Mouse (Mus musculus): ENCODE measurements around the gene Dnajc30. TPM values are rescaled to one million over a fixed set of nuclear protein-coding genes. Genes with fewer than 3 reads are reported as not detected.
"Not testable (repeated sequence)": the region's sequence is repeated elsewhere in the genome, so short reads cannot be mapped to it uniquely, and the experiment has no call there.

The Dnajc30 gene
- polyA plus RNA-seq, 1 experiment from 2014 or later = 18.1 TPM

GRCm38 (mm10) chr5:135040059-135040458 is 23.9 kb upstream of the Dnajc30 start:
- Histone ChIP-seq H3K27ac (no peak overlapping the region), H3K4me3 (ENCODE audit: inconsistent target) (no peak overlapping the region), H3K79me2 (ENCODE audit: inconsistent target) (no peaks in the 10 kb centered on the region), H3K36me3 (ENCODE audit: inconsistent target) (no peaks in the 10 kb centered on the region)
- WGBS (ENCODE audit: missing documents) = 14% methylated on average over 6 of the region's 6 CpGs

- H3K79me2 ChIP-seq (ENCODE audit: inconsistent target) = no peaks in the 10 kb centered on the region
- WGBS (ENCODE audit: missing documents) = 98% methylated on average over 8 of the region's 11 CpGs
- H3K27ac ChIP-seq = no peak overlapping the region
- no peaks in the 10 kb centered on the region for H3K36me3 ChIP-seq (ENCODE audit: inconsistent target)
- H3K4me3 ChIP-seq (ENCODE audit: inconsistent target) = no peak overlapping the region
These were observed 23.2 kb upstream of the Dnajc30 start for GRCm38 (mm10) chr5:135040777-135041176.

- no peaks in the 10 kb centered on the region for H3K36me3 ChIP-seq (ENCODE audit: inconsistent target)
- WGBS (ENCODE audit: missing documents) = 89% methylated on average over 17 of the region's 21 CpGs
- H3K4me3 ChIP-seq (ENCODE audit: inconsistent target) = no peak overlapping the region
- H3K27ac ChIP-seq = no peak overlapping the region
- no peaks in the 10 kb centered on the region for H3K79me2 ChIP-seq (ENCODE audit: inconsistent target)
These were observed 21.8 kb upstream of the Dnajc30 start for GRCm38 (mm10) chr5:135042105-135042788.

GRCm38 (mm10) chr5:135044575-135044974 is 19.4 kb upstream of the Dnajc30 start:
- Histone ChIP-seq H3K27ac (no peak overlapping the region), H3K4me3 (ENCODE audit: inconsistent target) (no peak overlapping the region), H3K36me3 (ENCODE audit: inconsistent target) (no peaks in the 10 kb centered on the region), H3K79me2 (ENCODE audit: inconsistent target) (no peaks in the 10 kb centered on the region)
- 100% methylated on average over 3 of the region's 3 CpGs for WGBS (ENCODE audit: missing documents)

GRCm38 (mm10) chr5:135048539-135048938 is 15.5 kb upstream of the Dnajc30 start:
- Histone ChIP-seq H3K27ac (no peak overlapping the region), H3K79me2 (ENCODE audit: inconsistent target) (no peaks in the 10 kb centered on the region), H3K4me3 (ENCODE audit: inconsistent target) (no peak overlapping the region), H3K36me3 (ENCODE audit: inconsistent target) (peaks cover 10% of the 10 kb centered on the region; the same call in 1 of the 2 replicates)
- 93% methylated on average over 2 of the region's 5 CpGs for whole genome bisulfite sequencing (ENCODE audit: missing documents)

- 94% methylated on average over 5 of the region's 6 CpGs for WGBS (ENCODE audit: missing documents)
- not testable (repeated sequence) for H3K27ac ChIP-seq
- peaks cover 17% of the 10 kb centered on the region for H3K36me3 ChIP-seq (ENCODE audit: inconsistent target)
These were observed 14.7 kb upstream of the Dnajc30 start for GRCm38 (mm10) chr5:135049268-135049667.

GRCm38 (mm10) chr5:135053356-135053755 is 10.6 kb upstream of the Dnajc30 start:
- Histone ChIP-seq H3K4me3 (ENCODE audit: inconsistent target) (no peak overlapping the region), H3K36me3 (ENCODE audit: inconsistent target) (peaks cover 48% of the 10 kb centered on the region), H3K27ac (no peak overlapping the region), H3K79me2 (ENCODE audit: inconsistent target) (no peaks in the 10 kb centered on the region)
- 96% methylated on average over 12 of the region's 12 CpGs for WGBS (ENCODE audit: missing documents)

More at GRCm38 (mm10) chr5:135049268-135049667, 14.7 kb upstream of the Dnajc30 start:
- H3K79me2 ChIP-seq (ENCODE audit: inconsistent target); H3K4me3 ChIP-seq (ENCODE audit: inconsistent target): not testable (repeated sequence)

- peaks cover 23% of the 10 kb centered on the region; the same call in 1 of the 2 replicates for H3K79me2 ChIP-seq (ENCODE audit: inconsistent target)
- peak overlapping the region; percentile 92 for H3K4me3 ChIP-seq (ENCODE audit: inconsistent target)
- no peak overlapping the region for H3K27ac ChIP-seq
- peaks cover 11% of the 10 kb centered on the region; the same call in 1 of the 2 replicates for H3K36me3 ChIP-seq (ENCODE audit: inconsistent target)
- under 1% methylated on average over 40 of the region's 40 CpGs for WGBS (ENCODE audit: missing documents)
These were observed 372 bp downstream of the Dnajc30 start for GRCm38 (mm10) chr5:135064382-135064766.

GRCm38 (mm10) chr5:135064909-135065446 is 976 bp downstream of the Dnajc30 start, which contains the start of gene Bud23:
Bud23 (minus strand) TSS chr5:135064959.
- not testable (repeated sequence) for H3K27ac ChIP-seq; H3K36me3 ChIP-seq (ENCODE audit: inconsistent target)
- WGBS (ENCODE audit: missing documents) = 77% methylated on average over 7 of the region's 9 CpGs
- peaks cover 23% of the 10 kb centered on the region; the same call in 1 of the 2 replicates for H3K79me2 ChIP-seq (ENCODE audit: inconsistent target)
- peak within 1 kb of the TSS; percentile 92 for H3K4me3 ChIP-seq (ENCODE audit: inconsistent target)

- no peaks in the 10 kb centered on the region; the same call in 1 of the 2 replicates for H3K36me3 ChIP-seq (ENCODE audit: inconsistent target)
- 100% methylated on average over 3 of the region's 3 CpGs for WGBS (ENCODE audit: missing documents)
- no peak overlapping the region for H3K27ac ChIP-seq
- H3K79me2 ChIP-seq (ENCODE audit: inconsistent target) = peaks cover 23% of the 10 kb centered on the region; the same call in 1 of the 2 replicates
- H3K4me3 ChIP-seq (ENCODE audit: inconsistent target) = no peak overlapping the region
These were observed 2.0 kb downstream of the Dnajc30 start for GRCm38 (mm10) chr5:135066008-135066407.

GRCm38 (mm10) chr5:135070448-135070847 is 6.4 kb downstream of the Dnajc30 start:
- H3K79me2 ChIP-seq (ENCODE audit: inconsistent target) = no peaks in the 10 kb centered on the region; the same call in 1 of the 2 replicates
- no peaks in the 10 kb centered on the region; the same call in 1 of the 2 replicates for H3K36me3 ChIP-seq (ENCODE audit: inconsistent target)
- WGBS (ENCODE audit: missing documents) = 90% methylated on average over 3 of the region's 3 CpGs
- no peak overlapping the region for H3K4me3 ChIP-seq (ENCODE audit: inconsistent target)
- no peak overlapping the region for H3K27ac ChIP-seq

- Histone ChIP-seq H3K36me3 (ENCODE audit: inconsistent target) (no peaks in the 10 kb centered on the region; the same call in 1 of the 2 replicates), H3K79me2 (ENCODE audit: inconsistent target) (no peaks in the 10 kb centered on the region), H3K27ac (no peak overlapping the region), H3K4me3 (ENCODE audit: inconsistent target) (no peak overlapping the region)
- 94% methylated on average over 2 of the region's 2 CpGs for WGBS (ENCODE audit: missing documents)
These were observed 8.1 kb downstream of the Dnajc30 start for GRCm38 (mm10) chr5:135072061-135072460.

- no peaks in the 10 kb centered on the region for H3K79me2 ChIP-seq (ENCODE audit: inconsistent target)
- H3K4me3 ChIP-seq (ENCODE audit: inconsistent target) = no peak overlapping the region
- 92% methylated on average over 6 of the region's 6 CpGs for WGBS (ENCODE audit: missing documents)
- no peak overlapping the region for H3K27ac ChIP-seq
- no peaks in the 10 kb centered on the region for H3K36me3 ChIP-seq (ENCODE audit: inconsistent target)
These were observed 8.7 kb downstream of the Dnajc30 start for GRCm38 (mm10) chr5:135072720-135073119.

- Histone ChIP-seq H3K27ac (no peak overlapping the region), H3K4me3 (ENCODE audit: inconsistent target) (no peak overlapping the region), H3K36me3 (ENCODE audit: inconsistent target) (no peaks in the 10 kb centered on the region), H3K79me2 (ENCODE audit: inconsistent target) (no peaks in the 10 kb centered on the region)
- 71% methylated on average over 18 of the region's 26 CpGs for WGBS (ENCODE audit: missing documents)
These were observed 9.5 kb downstream of the Dnajc30 start for GRCm38 (mm10) chr5:135073349-135074150.

- H3K36me3 ChIP-seq (ENCODE audit: inconsistent target) = no peaks in the 10 kb centered on the region
- H3K27ac ChIP-seq = no peak overlapping the region
- no peak overlapping the region for H3K4me3 ChIP-seq (ENCODE audit: inconsistent target)
- 64% methylated on average over 4 of the region's 4 CpGs for WGBS (ENCODE audit: missing documents)
- no peaks in the 10 kb centered on the region for H3K79me2 ChIP-seq (ENCODE audit: inconsistent target)
These were observed 11.7 kb downstream of the Dnajc30 start for GRCm38 (mm10) chr5:135075655-135076054.
